Mouse (Mus musculus) frontal cortex, adult 2 months (tissue): ENCODE measurements at regions not wholly inside any gene's neighbourhood (a gene's known extent, or its start where the extent isn't known, plus 50 kb on each side); places are given as distances from the start of the nearest gene placed in this dataset.

Source experiments
- DNase-seq, 2 experiments: peaks; one replicate each; pipeline ENCODE4 v3.0.0; 2022; ENCODE audit warnings: low spot score in 1 of 2; ENCODE audit errors: extremely low spot score in 1 of 2

DNA sequence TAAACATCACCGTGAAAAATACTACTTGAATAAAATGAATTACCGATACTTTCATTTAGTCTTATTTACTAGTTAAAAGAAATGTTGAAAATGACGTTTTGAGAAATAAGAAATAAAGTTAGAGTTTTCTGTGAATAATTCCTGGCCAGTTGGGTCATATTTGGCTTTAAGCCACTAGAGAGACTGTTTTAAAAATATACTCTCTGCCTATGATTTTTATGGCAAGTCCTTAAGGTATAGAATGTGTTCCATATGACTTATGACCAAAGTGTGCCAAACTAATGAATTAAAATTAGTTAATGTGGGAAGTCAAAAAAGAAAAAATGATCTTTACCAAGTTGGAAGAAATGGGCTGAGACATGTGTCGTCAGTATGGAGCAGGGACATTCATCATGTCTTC, 354.2 kb upstream of the Col3a1 start:
- no peak for DNase-seq

DNA sequence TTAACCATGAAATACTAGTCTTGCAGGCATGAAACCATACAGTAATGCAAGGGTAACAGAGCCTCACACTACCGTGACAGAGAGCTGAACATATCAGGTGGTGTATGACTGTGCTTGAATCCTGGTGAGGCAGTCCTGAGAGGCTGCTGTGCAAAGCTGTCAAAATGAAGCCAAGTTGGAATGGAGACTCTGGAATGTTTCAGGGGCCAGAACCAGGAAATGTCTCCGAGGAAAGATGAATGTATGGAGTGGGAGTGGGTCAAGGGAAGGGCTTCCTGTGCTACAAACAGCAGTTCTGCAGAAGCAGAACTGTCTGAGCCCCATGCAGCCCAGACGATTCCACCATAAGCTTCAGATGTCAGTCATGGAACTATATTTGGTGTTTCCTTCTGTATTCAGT, 324.2 kb upstream of the Col3a1 start:
- DNase-seq: no peak

DNA sequence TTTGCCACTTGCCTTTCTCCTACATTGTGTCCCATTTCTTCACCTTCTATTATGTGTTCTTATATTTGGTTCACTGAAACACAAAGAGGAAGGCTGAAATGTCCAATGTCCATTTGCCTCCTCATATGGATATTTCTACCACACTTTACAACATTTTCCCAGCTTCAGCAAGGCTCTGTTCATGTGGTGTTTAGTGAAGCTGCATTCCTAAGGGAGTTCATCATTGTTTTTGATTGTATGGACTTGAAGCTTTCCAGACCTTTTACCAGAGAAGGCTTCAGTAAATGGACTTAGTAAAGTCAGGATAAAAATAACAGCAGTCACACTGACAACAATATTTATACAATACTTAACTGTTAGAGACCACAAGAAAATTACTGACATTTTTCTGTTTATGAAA, 290.8 kb upstream of the Col3a1 start:
- DNase-seq: no peak

DNA sequence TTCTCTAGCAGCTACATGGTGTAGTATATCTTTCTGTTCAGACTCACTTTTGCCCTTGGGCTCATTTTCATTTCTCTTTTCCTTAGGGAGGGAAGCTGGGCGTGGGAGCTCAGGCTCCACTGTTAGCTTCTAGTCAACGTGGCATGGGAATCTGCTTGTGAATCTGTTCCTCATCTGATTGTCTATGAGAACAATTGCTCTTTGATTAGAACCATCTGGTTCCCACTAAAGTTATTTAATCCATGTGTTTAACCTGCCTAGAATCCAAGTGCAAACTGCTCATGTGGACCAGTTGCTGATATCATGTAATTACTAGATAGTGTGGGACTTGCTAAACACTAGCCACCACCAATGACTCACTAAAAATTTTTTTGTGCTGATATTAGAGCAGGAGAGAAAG, 290.1 kb upstream of the Col3a1 start:
- no peak for DNase-seq

DNA sequence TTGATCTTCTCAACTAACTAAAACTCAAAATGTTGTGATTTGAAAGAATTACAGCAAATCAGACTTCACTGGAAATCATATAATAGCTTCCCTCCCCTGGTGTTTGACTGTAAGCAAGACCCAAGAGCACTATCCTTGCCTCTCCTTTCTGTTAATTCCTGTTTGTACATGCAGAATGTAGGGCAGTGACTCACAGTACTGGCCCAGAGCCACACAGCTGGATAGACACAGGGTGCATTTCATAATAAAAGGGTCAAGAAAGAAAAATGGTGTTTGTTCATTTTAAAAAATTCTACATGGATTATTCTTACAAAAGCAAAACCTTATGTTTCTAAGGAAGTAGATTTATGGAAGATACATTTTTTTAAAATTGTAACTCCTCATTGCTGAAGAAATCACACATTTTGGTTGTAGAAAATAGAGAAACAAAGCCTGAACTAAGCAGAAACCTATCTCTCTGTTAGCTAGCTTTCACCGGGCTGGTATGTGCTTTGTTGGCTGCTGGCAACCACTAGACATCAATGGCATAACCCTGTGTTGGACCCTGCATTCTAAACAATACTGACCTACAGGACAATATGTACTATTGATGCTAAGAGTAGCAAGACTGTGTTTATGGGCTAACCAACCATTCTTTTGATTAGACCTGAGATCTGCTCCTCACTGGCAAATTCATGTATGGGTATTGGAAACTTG, 289.0 kb upstream of the Col3a1 start:
- peak in 1 of 2 experiments; percentile 14 for DNase-seq

DNA sequence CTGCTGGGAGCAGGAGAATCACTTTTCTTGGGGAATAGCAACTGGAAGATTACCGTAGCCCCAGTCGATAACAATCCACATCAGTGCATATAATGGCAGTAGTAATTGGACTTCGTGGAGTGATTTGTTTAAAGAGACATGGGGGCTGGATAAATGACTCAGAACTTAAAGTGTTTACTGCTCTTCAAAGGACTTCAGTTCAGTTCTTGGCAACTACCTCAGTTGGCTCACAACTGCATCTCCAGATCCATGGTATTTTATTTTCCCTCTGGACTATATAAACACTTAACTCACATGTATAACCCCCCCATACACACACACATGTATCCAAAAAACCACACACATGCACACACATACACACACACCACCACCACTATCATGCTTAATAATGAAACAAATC, 288.0 kb upstream of the Col3a1 start:
- DNase-seq: no peak

DNA sequence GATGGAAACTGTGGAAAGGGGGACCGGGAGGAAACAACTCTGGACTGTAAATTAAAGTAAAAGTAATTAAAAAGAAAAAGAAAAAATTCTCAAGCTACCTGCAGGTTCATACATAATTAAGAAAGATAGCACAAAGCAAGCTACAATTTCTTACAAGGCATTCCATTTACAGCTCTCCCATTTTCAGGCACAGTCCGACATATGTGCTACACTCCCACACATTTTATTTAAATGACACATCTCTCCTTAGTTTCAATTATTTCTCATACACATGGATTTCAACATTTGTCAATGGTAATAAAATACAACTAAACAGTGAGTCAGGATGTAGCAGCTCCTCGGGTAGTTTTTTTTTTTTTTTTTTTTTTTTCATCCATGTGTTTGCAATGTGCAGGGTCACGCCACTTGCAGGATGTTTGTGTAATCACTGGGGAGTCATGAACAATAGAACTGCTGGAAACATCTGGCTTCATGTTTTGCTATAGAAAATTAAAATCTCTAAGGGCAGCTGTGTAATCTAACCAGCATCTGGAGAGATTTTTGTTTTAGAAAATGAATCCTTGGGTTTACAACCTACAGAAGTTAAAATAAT, 279.8 kb upstream of the Col3a1 start:
- peak; percentile 1 to 35 for DNase-seq

DNA sequence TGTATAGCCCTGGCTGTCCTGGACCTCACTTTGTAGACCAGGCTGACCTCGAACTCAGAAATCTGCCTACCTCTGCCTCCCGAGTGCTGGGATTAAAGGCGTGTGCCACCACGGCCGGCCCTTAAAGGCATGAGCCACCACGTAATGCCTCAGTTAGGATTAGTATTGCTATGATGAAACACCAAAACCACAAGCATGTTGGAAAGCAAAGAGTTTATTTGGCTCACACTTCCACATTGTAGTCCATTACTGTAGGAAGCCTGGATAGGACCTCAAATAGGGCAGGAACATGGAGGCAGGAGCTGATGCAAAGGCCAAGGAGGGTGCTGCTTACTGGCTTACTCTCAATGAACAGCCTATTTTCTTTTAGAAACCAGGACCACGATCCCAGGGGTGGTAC, 278.0 kb upstream of the Col3a1 start:
- no peak for DNase-seq

DNA sequence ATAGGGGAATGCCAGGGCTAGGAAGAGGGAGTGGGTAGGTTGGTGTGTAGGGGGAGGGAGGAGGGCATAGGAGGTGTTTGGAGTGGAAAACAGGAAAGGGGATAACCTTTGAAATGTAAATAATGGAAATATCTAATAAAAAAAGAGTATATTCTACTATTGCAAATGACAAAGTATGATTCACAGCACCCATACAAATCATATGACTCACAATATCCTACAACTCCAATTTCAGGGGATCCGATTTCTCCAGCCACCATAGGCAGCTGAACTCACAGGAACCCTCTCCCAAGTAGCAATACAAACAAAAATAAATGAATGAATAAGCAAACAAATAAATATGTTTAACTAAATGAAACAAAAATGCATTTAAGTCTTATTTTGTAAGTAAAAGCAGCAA, 270.0 kb upstream of the Col3a1 start:
- no peak for DNase-seq

DNA sequence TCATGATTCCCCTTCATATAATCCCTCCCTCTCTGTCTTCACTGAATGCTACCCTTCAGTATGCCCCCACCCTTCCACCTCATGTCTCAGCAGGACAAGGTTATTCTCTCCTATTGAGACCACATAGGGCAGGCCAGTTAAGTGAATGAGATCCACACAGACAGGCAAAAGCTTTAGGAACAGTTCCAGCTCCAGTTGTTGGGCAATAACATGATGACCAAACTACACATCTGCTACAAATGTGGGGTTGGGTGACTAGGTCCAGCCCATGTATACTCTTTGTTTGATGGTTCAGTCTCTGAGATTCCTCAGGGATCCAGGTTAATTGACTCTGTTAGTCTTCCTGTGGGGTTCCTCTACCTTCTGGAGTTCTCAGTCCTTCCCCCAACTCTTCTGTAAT, 269.5 kb upstream of the Col3a1 start:
- no peak for DNase-seq

DNA sequence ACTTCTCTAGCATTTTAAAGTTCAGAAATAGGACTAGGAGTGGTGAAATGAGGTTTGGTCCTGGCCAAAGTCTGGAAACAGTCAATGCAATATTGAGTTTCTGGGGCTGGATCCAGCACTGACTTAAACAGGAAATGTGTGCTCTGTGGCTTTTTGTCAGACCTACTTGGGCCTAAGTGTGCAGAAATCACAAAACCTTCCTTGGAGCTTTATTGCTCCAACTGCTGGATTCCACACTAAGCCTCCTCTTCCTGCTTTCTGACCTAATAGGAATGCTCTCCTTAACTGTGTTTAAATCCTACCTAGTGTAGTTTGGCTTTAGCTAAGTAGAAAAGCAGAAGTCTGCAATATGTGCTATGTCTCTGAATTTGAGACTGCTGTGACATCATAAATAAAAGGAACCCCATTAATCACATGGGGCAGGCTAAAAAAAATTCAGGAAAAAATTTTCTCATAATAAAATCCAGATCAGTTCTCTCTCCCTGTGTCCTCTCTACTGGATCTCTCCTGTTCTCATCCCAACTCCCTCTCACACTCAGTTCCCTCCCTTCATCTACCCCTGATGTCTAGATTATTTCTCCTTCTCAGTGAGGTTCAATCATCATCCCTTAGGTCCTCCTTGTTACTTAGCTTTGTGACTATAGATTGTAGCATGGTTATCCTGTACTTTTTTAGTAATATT, 268.0 kb upstream of the Col3a1 start:
- DNase-seq: no peak

DNA sequence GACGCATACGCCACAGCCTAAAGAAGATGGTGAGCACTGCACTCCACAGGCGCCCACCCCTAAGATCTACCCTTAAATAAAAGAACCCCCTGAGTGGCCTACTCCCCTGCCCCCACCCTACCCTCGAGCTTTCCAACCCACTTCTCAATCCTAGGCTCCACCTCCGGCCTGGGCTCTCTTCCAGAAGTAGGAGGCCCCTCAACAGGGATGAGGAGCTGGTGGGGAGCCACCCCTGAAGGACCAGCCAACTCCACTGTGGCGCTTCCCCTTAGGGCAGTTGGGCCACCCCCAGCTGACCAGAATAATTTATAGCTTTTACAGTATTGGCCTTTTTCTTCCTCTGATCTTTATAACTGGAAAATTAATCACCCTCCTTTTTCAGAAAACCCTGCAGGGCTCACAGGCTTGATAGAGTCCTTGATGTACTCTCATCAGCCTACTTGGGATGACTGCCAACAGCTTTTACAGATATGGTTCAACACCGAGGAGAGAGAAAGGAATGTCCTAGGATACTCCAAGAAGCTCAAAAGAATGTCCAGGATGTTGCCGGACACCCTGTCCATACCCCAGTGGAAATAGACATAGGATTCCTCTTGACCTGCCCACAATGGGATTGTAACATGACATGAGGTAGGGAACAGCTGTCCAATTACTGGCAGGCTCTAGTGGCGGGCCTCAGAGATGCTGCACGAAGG, 220.3 kb upstream of the Col3a1 start:
- no peak for DNase-seq

DNA sequence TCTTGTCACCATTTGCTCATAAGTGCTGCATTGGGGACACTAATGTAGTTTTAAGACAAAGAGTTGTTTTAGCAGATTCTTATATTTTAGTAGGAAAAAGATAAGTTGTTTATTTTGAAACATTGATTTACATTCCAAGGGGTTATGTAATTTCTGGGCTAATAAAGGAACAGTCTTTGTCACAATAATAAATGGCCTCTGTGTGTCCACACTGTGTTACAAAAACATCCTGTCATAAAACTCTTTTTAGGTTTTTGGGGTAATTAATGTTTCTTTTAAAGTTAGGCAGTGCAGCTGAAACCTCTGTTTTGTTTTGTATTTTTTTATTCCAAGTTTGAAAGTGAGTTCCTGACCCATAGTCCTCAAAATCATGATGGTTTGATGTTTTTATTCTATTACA, 210.4 kb upstream of the Col3a1 start:
- DNase-seq: no peak

DNA sequence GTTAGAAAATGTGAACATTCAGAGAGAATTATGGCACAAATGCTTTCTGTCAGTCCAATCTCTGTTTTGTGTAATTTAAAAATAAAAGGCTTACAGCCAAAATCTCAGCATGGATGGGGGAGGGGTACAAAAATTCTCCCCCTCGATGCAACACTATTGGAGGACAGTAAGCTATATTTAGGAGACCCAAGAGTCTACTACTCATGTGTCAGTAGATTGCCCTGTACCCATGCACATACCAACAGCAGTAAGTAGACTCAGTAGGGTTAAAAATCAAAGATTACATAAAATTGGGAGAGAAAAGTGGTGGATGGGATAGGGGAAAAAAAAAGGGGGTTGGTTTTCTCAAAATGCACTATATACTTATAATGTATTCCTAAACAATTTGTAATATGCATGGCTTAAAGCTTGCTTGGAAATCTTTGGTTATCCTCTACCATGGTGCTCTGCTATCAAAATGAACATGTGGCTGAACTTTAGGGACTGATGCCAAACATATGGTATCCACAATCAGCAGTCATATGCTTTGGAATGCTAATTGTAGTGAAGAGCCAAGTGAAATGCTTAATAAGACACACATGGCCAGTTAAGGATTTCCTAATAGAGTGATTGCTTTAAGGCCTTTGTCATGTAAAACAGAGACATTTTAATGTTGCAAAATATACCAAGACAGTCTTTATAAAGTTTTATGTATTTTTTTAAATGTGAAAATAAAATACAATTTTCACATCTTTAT, 194.8 kb upstream of the Col3a1 start:
- DNase-seq: no peak

DNA sequence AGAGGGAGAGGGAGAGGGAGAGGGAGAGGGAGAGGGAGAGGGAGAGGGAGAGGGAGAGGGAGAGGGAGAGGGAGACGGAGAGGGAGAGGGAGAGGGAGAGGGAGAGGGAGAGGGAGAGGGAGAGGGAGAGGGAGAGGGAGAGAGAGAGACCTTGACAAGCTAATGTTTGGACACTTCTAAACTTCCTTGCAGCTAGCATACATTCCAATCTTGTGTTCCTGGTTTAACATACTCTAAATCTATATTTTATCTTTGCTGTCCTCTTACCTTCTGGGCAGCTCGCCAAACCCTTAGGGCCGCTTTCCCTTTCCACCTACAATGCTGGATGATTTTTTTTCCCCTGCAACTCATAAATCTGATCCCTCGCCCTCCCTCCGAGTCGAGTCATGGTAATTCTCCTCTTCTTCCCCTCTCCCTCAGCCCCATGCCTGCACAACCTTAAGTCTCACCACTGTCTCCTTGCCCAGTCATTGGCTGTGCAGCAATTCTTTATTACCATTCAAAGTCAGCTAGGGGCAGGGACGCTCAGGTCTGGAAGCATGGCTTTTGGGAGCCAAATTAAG, 176.1 kb upstream of the Col3a1 start:
- peak in 1 of 2 experiments; percentile 2 for DNase-seq

DNA sequence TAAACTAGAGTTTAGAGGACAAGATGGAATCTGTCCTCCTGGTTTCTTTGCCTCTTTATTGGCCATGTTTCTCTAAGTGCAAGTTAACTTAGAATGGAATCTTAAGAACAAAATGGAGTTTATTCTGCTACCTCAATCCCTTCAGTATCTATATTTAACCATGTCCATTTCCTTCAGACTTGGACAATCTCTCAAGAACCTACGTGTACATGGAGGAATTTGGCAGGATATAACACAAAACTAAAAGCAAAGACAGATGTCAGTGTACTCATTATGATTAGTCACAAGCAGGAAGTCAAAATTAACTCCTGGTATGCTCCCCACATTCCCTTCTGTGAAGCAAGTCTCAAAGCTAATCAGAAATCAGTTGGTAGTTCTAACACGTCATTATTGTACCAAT, 164.3 kb upstream of the Col3a1 start:
- DNase-seq: no peak

DNA sequence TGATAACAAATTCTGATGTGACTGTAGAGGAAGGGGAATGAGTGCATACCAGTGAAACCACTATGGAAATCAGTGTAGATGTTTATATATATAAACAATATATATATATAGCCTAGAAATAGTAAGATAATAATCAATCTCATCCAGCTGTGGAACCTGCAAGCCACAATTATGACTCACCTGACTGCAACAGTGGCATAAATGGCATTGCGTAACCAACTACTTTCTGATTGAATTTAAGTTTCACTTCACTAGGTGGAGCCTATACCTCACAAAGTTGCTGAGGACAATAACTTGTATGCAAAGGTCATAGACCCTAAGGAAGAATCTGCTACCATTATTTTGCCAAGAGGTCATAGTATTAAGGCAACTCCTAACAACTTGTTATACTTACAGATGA, 129.7 kb upstream of the Col3a1 start:
- no peak for DNase-seq

DNA sequence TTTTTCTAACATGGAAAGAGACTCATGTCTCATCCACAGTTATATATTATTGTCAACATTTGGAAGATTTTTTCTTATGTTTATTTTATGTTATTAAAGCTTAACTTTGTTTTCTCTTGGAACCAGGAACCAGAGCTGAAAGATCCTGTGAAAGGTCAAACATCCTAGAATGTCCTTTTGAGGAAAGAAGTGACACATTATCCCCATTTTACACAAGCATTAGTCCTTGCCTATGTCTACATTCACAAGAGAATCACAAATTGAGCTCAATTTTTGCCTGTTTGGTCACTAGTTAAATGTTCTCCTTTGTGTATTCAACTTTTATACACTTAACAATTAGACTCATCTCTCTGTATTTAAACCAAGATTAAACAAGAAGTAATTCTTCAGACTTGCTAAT, 126.0 kb upstream of the Col3a1 start:
- DNase-seq: no peak

DNA sequence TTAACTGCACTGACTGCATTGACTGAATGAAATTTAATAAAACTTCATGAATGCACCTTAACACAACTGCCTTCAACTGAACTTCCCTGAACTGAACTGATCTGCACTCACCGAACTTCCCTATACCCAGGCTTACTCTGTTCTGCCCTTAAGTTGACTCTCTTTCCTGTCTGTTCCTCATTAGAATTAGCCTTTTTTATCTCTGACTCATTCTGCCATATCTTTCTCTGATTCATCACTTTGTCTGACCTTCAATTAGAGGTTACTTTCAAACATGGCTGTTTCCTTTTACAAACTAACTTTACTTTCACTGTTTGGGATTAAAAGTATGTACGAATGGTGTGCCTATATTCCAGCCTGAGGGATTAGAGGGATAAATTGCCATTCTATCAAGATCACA, 103.4 kb upstream of the Col3a1 start:
- no peak for DNase-seq

DNA sequence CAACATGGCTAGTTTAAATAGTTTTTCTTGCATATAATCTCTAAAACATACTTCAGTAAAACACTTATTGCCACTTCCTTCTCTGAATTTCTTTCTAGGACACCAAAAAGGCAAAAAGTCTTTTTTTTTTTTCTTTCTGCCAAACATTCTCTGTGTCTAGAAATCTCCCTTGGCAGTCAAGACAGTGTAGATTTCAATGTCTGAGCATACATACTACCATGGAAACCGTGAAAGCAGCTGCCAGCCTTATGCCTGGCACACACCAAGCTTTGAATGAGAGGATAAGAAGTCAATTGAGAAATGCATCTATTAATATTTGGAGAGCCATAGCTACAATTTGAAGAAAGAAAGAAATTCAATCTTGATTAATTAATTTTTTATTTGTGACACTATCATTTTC, 95.1 kb upstream of the Col3a1 start:
- peak in 1 of 2 experiments; percentile 27 for DNase-seq
